Mouse (Mus musculus): ENCODE measurements around the gene Txnrd1.

The Txnrd1 gene

DNA sequence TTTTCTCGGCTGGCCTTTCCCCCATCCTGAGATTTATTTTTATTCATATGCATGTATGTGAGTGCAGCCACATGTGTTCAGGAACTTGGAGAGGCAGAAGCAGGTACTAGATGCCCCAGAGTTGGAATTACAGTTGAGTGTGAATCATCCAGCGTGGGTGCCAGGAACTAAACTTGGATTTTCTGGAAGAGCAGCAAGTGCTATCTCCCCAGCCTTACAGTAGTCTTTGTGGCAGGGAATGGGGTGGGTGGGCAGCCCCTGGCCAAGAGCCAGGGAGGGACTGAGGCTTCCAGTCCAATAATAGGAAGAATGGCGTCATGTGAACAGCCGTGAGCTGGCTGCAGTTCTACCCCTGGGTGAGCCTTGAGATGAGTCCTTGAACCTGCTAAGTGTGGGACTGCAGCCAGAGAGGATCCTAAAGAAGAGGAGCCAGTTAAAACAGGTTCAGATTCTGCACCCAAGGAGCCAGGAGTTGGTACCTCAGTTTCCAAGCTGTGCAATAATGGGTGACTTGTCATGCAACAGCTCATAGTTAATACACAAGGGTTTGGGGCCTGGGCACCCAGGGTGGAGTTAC, 85.7 kb downstream of the Txnrd1 start:
- no peak for DNase-seq (ENCODE audit: low spot score)

DNA sequence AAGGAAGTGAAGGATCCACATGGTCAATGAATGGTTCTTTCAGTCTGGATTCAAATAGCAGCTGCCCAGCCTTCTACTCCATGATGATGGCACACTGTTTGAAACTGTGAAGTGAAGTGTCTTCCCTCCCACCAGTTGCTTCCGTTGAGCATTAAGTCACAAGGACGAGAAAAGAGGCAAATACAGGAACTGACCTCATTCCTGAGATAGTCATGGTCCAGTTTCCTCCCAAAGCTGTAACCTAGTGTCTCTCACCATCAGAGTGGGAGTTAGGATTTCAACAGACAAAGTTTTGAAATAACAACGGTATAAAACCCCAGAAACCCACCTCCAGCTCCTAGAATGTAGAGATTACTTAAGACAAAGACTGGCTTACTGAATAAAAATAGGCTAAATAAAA, 89.8 kb downstream of the Txnrd1 start:
- DNase-seq (ENCODE audit: low spot score) = no peak

DNA sequence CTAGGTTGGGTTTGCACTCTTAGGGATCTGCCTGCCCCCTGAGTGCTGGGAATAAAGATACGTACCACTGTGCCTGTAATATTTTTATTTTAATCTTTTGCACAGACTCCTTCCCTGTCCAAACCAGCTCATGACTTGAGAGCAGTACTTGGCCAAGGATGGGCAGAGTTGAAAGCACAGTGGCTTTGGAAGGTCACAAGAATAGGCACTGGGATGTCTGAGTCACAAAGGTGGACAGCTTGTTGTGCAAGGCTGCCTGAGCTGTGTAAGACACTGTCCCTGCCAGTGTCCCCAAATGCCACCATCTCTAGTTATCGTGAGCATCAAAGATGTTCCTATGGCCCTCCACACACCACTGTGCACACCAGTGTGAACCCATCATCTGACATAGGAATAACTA, 91.0 kb downstream of the Txnrd1 start:
- no peak for DNase-seq (ENCODE audit: low spot score)

DNA sequence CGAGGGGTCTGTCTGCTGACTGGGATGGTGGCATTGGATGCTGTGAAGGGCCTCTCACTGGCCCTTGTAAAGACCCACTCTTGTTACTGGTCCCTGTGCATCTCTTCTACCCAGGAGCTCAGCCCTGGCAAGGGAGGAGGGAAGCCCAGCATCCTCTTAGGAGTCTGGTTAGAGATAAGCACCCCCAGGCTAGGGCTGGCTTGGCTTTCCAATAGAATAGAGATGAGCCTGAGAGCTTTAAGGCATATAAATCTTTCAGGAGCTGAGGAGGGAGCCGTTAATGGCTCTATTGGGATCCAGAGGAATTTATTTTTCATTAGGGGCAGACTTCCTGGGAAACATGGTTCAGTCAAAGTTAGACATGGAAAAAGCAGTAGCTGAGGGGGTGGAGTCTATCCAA, 91.9 kb downstream of the Txnrd1 start:
- DNase-seq (ENCODE audit: low spot score) = no peak

DNA sequence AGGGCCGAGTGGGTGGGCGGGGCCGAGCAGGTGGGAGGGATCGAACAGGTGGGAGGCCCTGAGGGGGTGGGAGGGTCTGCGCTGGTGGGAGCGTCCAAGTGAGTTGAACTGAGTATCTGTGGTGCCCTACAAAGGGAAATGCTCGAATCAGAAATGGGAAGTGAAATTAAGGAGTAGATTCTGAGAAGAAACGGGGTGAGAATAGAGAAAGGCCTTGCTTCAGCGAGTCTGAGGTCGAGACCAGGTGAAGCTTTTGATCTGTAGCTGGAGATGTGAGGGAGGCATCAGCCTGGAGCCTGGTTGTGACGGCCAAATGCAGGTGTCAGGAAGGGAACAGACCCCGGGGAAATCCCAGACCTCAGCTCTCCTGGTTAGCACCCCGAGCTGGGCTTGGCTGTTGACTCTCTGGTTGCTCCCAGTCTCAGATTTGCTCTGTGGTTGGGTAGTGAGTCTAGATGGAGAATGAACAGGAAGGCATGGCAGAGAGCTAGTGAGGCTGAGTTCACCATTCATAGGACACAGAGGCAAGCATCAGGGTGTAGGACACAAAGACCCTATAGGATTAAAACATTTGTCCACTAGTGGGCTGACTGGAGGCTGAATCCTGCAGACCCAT, 101.4 kb downstream of the Txnrd1 start:
- DNase-seq (ENCODE audit: low spot score) = no peak

DNA sequence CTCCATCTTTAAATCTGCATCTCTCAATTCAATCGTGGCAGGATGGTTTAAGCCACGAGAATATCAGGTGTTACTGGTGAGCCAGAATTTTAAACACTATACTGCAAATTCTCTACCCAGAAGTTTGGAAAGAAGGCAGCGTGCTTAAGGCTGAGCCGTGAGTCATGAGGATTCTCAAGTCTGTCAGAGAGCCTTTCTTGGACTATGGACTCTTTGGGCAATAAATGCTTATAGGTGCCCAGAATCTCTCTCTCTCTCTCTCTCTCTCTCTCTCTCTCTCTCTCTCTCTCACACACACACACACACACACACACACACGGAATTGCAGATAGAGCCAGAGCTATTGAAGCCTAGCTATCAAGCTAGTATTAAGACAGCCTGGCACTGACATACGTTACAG, 102.0 kb downstream of the Txnrd1 start:
- no peak for DNase-seq (ENCODE audit: low spot score)

Measured in ovary, postnatal 36 days (tissue).